Mouse (Mus musculus) gastrocnemius, adult 18-20 months (tissue): ENCODE measurements at regions not wholly inside any gene's neighbourhood (a gene's known extent, or its start where the extent isn't known, plus 50 kb on each side); places are given as distances from the start of the nearest gene placed in this dataset.

Experiments
- DNase-seq: peaks from one replicate; pipeline ENCODE4 v3.0.0; 2021; ENCODE audit warnings: low spot score

GRCm38 (mm10) chr19:15800856-15801706, 146.1 kb downstream of the Psat1 start:
- no peak for DNase-seq

- DNase-seq, result no peak
Measured at GRCm38 (mm10) chr19:15796466-15796865, 150.7 kb downstream of the Psat1 start.

GRCm38 (mm10) chr19:15791942-15792341, 155.2 kb downstream of the Psat1 start:
- DNase-seq, result no peak

GRCm38 (mm10) chr19:15791264-15791913, 155.7 kb downstream of the Psat1 start:
- no peak for DNase-seq

GRCm38 (mm10) chr19:15790620-15791263, 156.4 kb downstream of the Psat1 start:
- DNase-seq, result no peak

- no peak for DNase-seq
Measured at GRCm38 (mm10) chr19:15789741-15790140, 157.4 kb downstream of the Psat1 start.

- DNase-seq, result no peak
Measured at GRCm38 (mm10) chr19:15784644-15785043, 162.5 kb downstream of the Psat1 start.

GRCm38 (mm10) chr19:15769651-15770050, 177.5 kb downstream of the Psat1 start:
- no peak for DNase-seq

GRCm38 (mm10) chr19:15761086-15761485, 186.1 kb downstream of the Psat1 start:
- DNase-seq, result no peak

GRCm38 (mm10) chr19:15745026-15745777, 201.9 kb downstream of the Psat1 start:
- no peak for DNase-seq

- no peak for DNase-seq
Measured at GRCm38 (mm10) chr19:15736200-15736599, 210.9 kb downstream of the Psat1 start.

GRCm38 (mm10) chr19:15726785-15727406, 220.2 kb downstream of the Psat1 start:
- no peak for DNase-seq

- no peak for DNase-seq
Measured at GRCm38 (mm10) chr19:15692379-15693023, 254.6 kb downstream of the Psat1 start.

GRCm38 (mm10) chr19:15669996-15670395, 277.1 kb downstream of the Psat1 start:
- no peak for DNase-seq

- DNase-seq, result no peak
Measured at GRCm38 (mm10) chr19:15669541-15669940, 277.6 kb downstream of the Psat1 start.

GRCm38 (mm10) chr19:15668624-15669016, 278.5 kb downstream of the Psat1 start:
- DNase-seq, result no peak

GRCm38 (mm10) chr19:15667889-15668623, 279.1 kb downstream of the Psat1 start:
- DNase-seq, result peak; percentile 16

- DNase-seq, result no peak
Measured at GRCm38 (mm10) chr19:15663659-15664255, 283.4 kb downstream of the Psat1 start.

- no peak for DNase-seq
Measured at GRCm38 (mm10) chr19:15658611-15659010, 288.5 kb downstream of the Psat1 start.

GRCm38 (mm10) chr19:15657846-15658245, 289.3 kb downstream of the Psat1 start:
- DNase-seq, result no peak
